Comparison of ENCODE assay signal across 8 mouse cellular contexts in the genomic region with DNA sequence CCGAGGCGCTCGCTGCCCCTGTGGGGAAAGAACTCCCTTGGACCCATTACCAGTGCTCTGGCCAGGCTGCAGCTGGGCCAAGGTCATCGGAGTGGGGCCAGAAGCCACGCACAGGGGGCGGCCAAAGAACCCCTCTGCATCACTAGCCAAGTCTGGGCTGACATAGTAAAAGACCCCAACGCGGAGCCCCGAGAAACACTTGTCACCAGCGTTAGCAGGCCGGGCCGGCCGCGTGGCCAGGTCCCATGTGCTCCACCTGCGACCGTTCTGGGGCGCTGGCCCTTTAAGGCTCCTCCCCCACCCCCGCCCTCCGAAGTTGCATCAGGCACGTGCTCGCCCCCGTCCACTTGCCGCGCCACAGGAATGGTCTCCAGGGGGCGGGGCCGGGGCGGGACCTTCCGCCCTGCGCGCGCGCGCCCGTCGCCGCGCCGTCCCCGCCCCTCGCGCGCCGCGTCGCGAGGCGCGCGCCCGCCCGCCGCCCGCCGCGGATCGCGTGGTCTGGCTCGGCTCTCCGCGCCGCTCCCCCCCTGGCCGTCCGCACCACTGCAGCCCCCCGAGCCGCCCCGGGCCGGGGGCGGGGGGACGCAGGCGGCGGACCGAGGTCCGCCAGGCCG. TPM values are rescaled to one million over a fixed set of nuclear protein-coding genes. Genes with fewer than 3 reads are reported as not detected.
A peak's percentile ranks its signal among the peaks of the same experiment; 100 is the strongest.
DNase-seq lines count a peak whose midpoint lies in the region; ATAC-seq and TF ChIP-seq lines count a peak whose summit lies in the region.

No protein-coding gene starts in this region.

- H3K36me3 ChIP-seq in heart, embryonic 12.5 days: no peaks in the 10 kb centered on the region
- no peaks in the 10 kb centered on the region for H3K36me3 ChIP-seq in kidney, embryonic 16.5 days (ENCODE audit: insufficient read depth, low read length)
- H3K36me3 ChIP-seq in liver, adult 2 months (ENCODE audit: control insufficient read depth, insufficient read depth, low read length): no peaks in the 10 kb centered on the region

- no peak for TF ChIP-seq CTCF in brain, embryonic 14.5 days (IDR thresholded peaks at IDR 0.05; ENCODE audit: borderline replicate concordance, extremely low read depth, insufficient read depth, insufficient read length)
- no peak for TF ChIP-seq CTCF in liver, adult 2 months (IDR thresholded peaks at IDR 0.05; ENCODE audit: low read depth, low read length)

- H3K4me3 ChIP-seq in heart, embryonic 12.5 days: peak overlapping the region; percentile 96
- peak overlapping the region; percentile 99 for H3K4me3 ChIP-seq in kidney, embryonic 16.5 days (ENCODE audit: low read length)
- peak overlapping the region; percentile 96 for H3K4me3 ChIP-seq in liver, adult 2 months (ENCODE audit: insufficient read depth, low read depth, low read length)

- no peaks in the 10 kb centered on the region for H3K9me3 ChIP-seq in heart, embryonic 12.5 days (replicated peaks)
- H3K9me3 ChIP-seq in kidney, embryonic 16.5 days (ENCODE audit: low read length): no peaks in the 10 kb centered on the region

- H3K79me2 ChIP-seq in liver, adult 2 months (ENCODE audit: control insufficient read depth, insufficient read depth, low read length): peaks cover 26% of the 10 kb centered on the region

- TF ChIP-seq POLR2A in brain, embryonic 14.5 days (IDR thresholded peaks at IDR 0.05; ENCODE audit: borderline replicate concordance, extremely low read depth, insufficient read depth, insufficient read length, poor library complexity, severe bottlenecking): peak; percentile 69
- TF ChIP-seq POLR2A in liver, adult 2 months (IDR thresholded peaks at IDR 0.05; ENCODE audit: extremely low read depth, insufficient read depth, low read length): peak; percentile 46; the same call in 1 of the 2 replicates

- 4% methylated on average over 73 of the region's 74 CpGs for WGBS in heart, embryonic 12.5 days
- 1% methylated on average over 26 of the region's 74 CpGs for WGBS in kidney, embryonic 16.5 days
- 7% methylated on average over 68 of the region's 74 CpGs for WGBS in liver, adult 2 months

- peak overlapping the region; percentile 95 for H3K27ac ChIP-seq in heart, embryonic 12.5 days (ENCODE audit: poor library complexity, severe bottlenecking)
- peak overlapping the region; percentile 88 for H3K27ac ChIP-seq in kidney, embryonic 16.5 days (ENCODE audit: low read length)
- peak overlapping the region; percentile 99 for H3K27ac ChIP-seq in liver, adult 2 months (replicated peaks; ENCODE audit: insufficient read depth, low read depth, low read length)

- H3K27me3 ChIP-seq in heart, embryonic 12.5 days (replicated peaks): no peaks in the 10 kb centered on the region
- H3K27me3 ChIP-seq in kidney, embryonic 16.5 days (ENCODE audit: insufficient read depth, low read length): no peaks in the 10 kb centered on the region
- H3K27me3 ChIP-seq in liver, adult 2 months (ENCODE audit: control insufficient read depth, insufficient read depth, low read length): no peaks in the 10 kb centered on the region

- peak; percentile 91 for ATAC-seq in erythroblast, adult 5-6 weeks (replicated peaks; ENCODE audit: low FRiP score, poor library complexity, severe bottlenecking)
- ATAC-seq in heart, embryonic 12.5 days (ENCODE audit: insufficient number of reproducible peaks, low FRiP score): peak; percentile 93
- peak; percentile 93 for ATAC-seq in kidney, embryonic 16.5 days (ENCODE audit: low FRiP score, low TSS enrichment)
- ATAC-seq in monocyte, adult 5-6 weeks (replicated peaks; ENCODE audit: insufficient number of reproducible peaks, low FRiP score, low TSS enrichment, poor library complexity, severe bottlenecking): peak; percentile 83

- peak overlapping the region; percentile 98 for H3K9ac ChIP-seq in heart, embryonic 12.5 days
- H3K9ac ChIP-seq in kidney, embryonic 16.5 days (replicated peaks; ENCODE audit: low read length): peak overlapping the region; percentile 98
- H3K9ac ChIP-seq in liver, adult 2 months (ENCODE audit: low read depth, low read length): peak overlapping the region; percentile 98

- H3K4me2 ChIP-seq in heart, embryonic 12.5 days: peak overlapping the region; percentile 84
- peak overlapping the region; percentile 89 for H3K4me2 ChIP-seq in kidney, embryonic 16.5 days (replicated peaks; ENCODE audit: low read depth, low read length)

- H3K4me1 ChIP-seq in heart, embryonic 12.5 days (replicated peaks): peaks cover 24% of the 10 kb centered on the region
- H3K4me1 ChIP-seq in kidney, embryonic 16.5 days (ENCODE audit: insufficient read depth, low read length): peaks cover 30% of the 10 kb centered on the region
- peaks cover 17% of the 10 kb centered on the region for H3K4me1 ChIP-seq in liver, adult 2 months (ENCODE audit: control insufficient read depth, insufficient read depth, low read length)

- DNase-seq in CD4-positive helper T cell, adult 2 months (ENCODE audit: low read depth, low spot score): peak; percentile 95
- peak; percentile 97 for DNase-seq in brain, embryonic 14.5 days (ENCODE audit: low read depth)
- peak; percentile 76 for DNase-seq in liver, adult 2 months (ENCODE audit: extremely low read depth, low read depth, low spot score)
- DNase-seq in spleen, postnatal 36 days (ENCODE audit: low spot score in 2 of 2): peak; percentile 82 to 86

RNA-seq across cellular contexts. Expression of a gene that starts 0.3 kb away (rescaled TPM):
- polyA plus RNA-seq in brain, embryonic 14.5 days (2012; rRNA removed): 36.5 and 57.6 TPM in 2 replicates
- 24.0 and 31.6 TPM in 2 replicates for total RNA-seq in erythroblast, adult 5-6 weeks (2015; ENCODE audit: low replicate concordance)
- 13.2 and 13.4 TPM in 2 replicates for total RNA-seq in erythroblast, adult 5-6 weeks (2017; ENCODE audit: low replicate concordance)
- 17.5 and 18.3 TPM in 2 replicates for polyA plus RNA-seq in heart, embryonic 12.5 days (2016; fragmentation: Nextera tagmentation; extraction: Ambion mirVana)
- polyA plus RNA-seq in kidney, embryonic 16.5 days (2015; fragmentation: Nextera tagmentation; extraction: Ambion mirVana): 18.3 and 19.1 TPM in 2 replicates
- 19.7 and 31.4 TPM in 2 replicates for total RNA-seq in liver, adult 2 months (2014; rRNA removed)
- 34.7 and 39.8 TPM in 2 replicates for polyA plus RNA-seq in liver, adult 2 months (2012; rRNA removed)
- 26.3 to 50.9 TPM (median 33.5 TPM) in 3 replicates for total RNA-seq in monocyte, adult 5-6 weeks (2017)

Comparison
In these comparisons a context has a peak if more than half of its experiments do, and no peak if none do; other contexts are left out.
1. Peak in every context shown above with its lines: DNase-seq, ATAC-seq, H3K4me3 ChIP-seq and H3K27ac ChIP-seq.